ENCODE assay signal across 22 mouse cellular contexts in genomic region chr16:57470286-57470830, GRCm38 (mm10).
A peak's percentile ranks its signal among the peaks of the same experiment; 100 is the strongest.
DNase-seq lines count a peak whose midpoint lies in the region; ATAC-seq and TF ChIP-seq lines count a peak whose summit lies in the region.
"Had no signal": no experiment of that assay in that cellular context is flagged by ENCODE, and none has a peak within 500 bp of the region (broad histone marks: within the 10 kb centered on the region; RNA-seq: fewer than 3 reads in every experiment).

No protein-coding gene starts in this region.

- 89% methylated on average over 12 of the region's 12 CpGs for WGBS in small intestine, adult 2 months

- DNase-seq in thymus, postnatal 14 days: peak; percentile 21
- DNase-seq in thymus, postnatal 4 days: no peak
- DNase-seq in induced T-regulatory cell, adult 2 months (ENCODE audit: low read depth): peak; percentile 80
- DNase-seq in adrenal gland, adult 8-10 months: no peak
- DNase-seq in gastrocnemius, adult 2 months: no peak
- DNase-seq in heart, postnatal 4 days: no peak
- DNase-seq: adrenal gland, postnatal 14 days; cerebellum, adult 8-10 months; heart, postnatal 10 days; kidney, adult 18-20 months; left cerebral cortex, postnatal 4 days; right cerebral cortex, postnatal 4 days had no signal

- H3K27ac ChIP-seq in small intestine, adult 2 months (ENCODE audit: insufficient read depth, low read depth, low read length): peak overlapping the region; percentile 61
- no peak overlapping the region for H3K27ac ChIP-seq in gastrocnemius, adult 2 months
- H3K27ac ChIP-seq: forebrain, embryonic 13.5 days; kidney, postnatal 0 days; left cerebral cortex, adult 2 months; limb, embryonic 15.5 days; macrophage; midbrain, embryonic 12.5 days had no signal

- H3K27me3 ChIP-seq in small intestine, adult 2 months (ENCODE audit: control insufficient read depth, insufficient read depth, low read length): no peaks in the 10 kb centered on the region
- H3K27me3 ChIP-seq: CH12.LX; forebrain, embryonic 13.5 days; heart, embryonic 12.5 days; limb, embryonic 15.5 days; midbrain, embryonic 12.5 days had no signal

- TF ChIP-seq CTCF in small intestine, adult 2 months (IDR thresholded peaks at IDR 0.05; ENCODE audit: extremely low read depth, insufficient read length, insufficient replicate concordance, low read depth, low read length): no peak
- TF ChIP-seq CTCF in gastrocnemius, adult 2 months (IDR thresholded peaks at IDR 0.05): no peak

- no peak for TF ChIP-seq POLR2A in small intestine, adult 2 months (IDR thresholded peaks at IDR 0.05; ENCODE audit: low read depth, low read length)

- peaks cover 3% of the 10 kb centered on the region; the same call in 1 of the 2 replicates for H3K4me1 ChIP-seq in small intestine, adult 2 months (ENCODE audit: control insufficient read depth, insufficient read depth, insufficient read length, low read length)

- no peak overlapping the region for H3K4me3 ChIP-seq in small intestine, adult 2 months (ENCODE audit: low read depth, low read length)
- H3K4me3 ChIP-seq in gastrocnemius, adult 2 months: no peak overlapping the region
- H3K4me3 ChIP-seq: forebrain, embryonic 13.5 days; heart, embryonic 12.5 days; left cerebral cortex, adult 2 months; limb, embryonic 15.5 days; midbrain, embryonic 12.5 days had no signal

- no peaks in the 10 kb centered on the region for H3K36me3 ChIP-seq in small intestine, adult 2 months (ENCODE audit: control insufficient read depth, insufficient read depth, low read length)
- H3K36me3 ChIP-seq: heart, embryonic 12.5 days; limb, embryonic 15.5 days; midbrain, embryonic 12.5 days had no signal

- peak; percentile 13 for ATAC-seq in CD4-positive, CD25-positive, alpha-beta regulatory T cell, adult 4 months
- ATAC-seq: forebrain, embryonic 13.5 days had no signal

- intact Hi-C loops in gastrocnemius, adult 2 months (cut with DNase I): loop anchor here (10.0 kb wide), 1 partner anchor 116 kb away; the partner anchor contains the start of gene Filip1l

Comparison
In these comparisons a context has a peak if more than half of its experiments do, and no peak if none do; other contexts are left out.
1. DNase-seq: peak in thymus, postnatal 14 days (single experiment) and induced T-regulatory cell, adult 2 months (single experiment); none in thymus, postnatal 4 days (single experiment), adrenal gland, adult 8-10 months (single experiment), gastrocnemius, adult 2 months (single experiment) and heart, postnatal 4 days (single experiment).